Mouse (Mus musculus) lung, postnatal 25 days (tissue): ENCODE measurements at regions not wholly inside any gene's neighbourhood (a gene's known extent, or its start where the extent isn't known, plus 50 kb on each side); places are given as distances from the start of the nearest gene placed in this dataset.
A peak's percentile ranks its signal among the peaks of the same experiment; 100 is the strongest.
"Not testable (repeated sequence)": the region's sequence is repeated elsewhere in the genome, so short reads cannot be mapped to it uniquely, and the experiment has no call there.

Source experiments
- DNase-seq: peaks from one replicate; pipeline ENCODE4 v3.0.0; 2022; ENCODE audit warnings: low spot score

DNA sequence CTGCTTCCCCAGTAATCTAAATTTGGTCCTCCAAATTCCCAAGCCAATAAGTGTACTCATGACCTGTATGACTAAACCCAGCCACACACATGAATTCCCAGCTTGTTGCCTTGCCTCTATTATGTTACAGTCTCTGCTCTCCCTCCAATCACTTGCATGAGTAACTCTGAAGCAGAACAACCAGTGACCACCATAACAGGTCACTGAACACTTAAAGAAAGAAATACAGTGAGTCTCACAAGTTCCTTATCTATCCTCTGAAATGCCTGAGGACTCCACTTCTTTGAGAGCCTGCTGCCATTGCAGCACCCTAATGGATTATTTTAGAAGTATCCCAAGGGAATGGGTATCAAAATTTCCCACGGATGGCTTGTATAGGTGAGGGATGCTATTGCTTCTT lies 909.7 kb downstream of the Sorcs3 start:
- no peak for DNase-seq

DNA sequence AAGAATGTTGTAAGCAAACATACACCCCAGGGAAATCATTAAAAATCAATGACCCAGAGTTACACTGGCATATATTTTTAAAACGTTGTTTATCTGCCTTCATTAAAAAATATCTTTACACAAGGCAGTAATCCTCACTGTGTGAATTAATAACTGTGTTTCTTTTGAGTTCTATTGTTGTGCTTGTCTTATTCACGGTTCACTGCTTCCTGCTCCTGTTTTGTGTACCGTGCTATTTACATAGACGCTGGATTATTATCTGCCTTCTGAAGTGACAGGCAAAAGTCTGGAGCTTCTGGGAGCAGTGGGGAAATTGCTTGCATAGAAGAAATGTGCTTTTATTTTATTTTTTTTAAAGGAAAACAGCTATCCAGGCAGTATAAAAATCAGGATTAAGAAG lies 925.8 kb downstream of the Sorcs3 start:
- DNase-seq, result no peak

DNA sequence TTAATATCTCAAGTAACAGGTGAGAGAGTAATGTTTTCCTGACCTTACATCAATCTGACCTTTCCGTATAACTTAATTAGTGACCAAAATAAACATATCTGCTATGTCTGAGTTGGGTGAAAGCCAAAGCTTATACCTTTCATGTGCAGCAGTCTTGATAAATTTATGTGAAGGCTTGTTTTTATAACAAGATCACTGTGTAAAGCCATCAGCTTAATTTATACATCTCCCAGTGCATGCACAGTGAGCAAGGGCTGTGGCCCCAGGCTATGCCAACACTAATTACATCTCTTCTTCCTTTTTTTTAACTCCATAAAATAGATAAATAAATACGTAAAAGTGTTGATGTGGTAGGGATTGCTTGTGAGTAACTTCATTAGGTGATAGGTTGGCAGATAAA lies 966.3 kb downstream of the Sorcs3 start:
- no peak for DNase-seq

DNA sequence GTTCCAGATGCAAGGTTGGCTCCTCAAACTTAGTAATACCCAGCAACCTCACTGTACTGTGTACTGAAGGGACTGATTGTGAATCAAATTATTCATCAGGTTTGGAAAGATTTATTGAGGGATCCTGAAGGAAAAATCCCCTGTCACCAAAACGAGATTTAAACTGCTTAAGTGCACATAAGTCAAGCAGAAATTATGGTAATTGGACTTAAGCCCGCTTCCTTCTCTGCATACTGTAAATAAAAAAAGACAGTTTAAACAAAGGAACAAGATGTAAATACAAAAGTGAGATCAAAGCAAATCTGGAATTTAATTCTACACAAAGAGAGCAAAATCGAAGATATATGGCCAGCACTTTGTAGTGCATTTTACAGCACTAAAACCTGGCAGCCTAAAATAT lies 1002.1 kb downstream of the Sorcs3 start:
- DNase-seq, result no peak

DNA sequence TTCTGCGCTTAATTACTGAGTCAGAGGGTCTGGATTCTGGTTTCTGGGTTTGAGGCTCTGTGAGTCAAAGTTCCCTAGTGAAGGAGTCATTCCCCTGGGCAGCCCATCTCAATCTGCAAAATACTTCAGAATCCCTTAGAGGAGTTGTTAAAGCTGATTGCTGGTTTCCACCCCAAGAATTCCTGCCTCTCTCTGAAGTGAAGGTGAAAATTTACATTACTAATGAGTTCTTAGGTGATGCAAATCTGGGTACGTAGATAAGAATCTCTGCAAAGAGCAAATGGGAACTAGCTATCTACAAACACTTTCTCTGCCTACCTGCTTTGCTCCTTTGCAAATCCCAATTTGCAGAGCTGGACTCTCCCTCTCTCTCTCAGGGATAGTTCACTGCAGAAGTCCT lies 1036.8 kb downstream of the Sorcs3 start:
- DNase-seq, result no peak

DNA sequence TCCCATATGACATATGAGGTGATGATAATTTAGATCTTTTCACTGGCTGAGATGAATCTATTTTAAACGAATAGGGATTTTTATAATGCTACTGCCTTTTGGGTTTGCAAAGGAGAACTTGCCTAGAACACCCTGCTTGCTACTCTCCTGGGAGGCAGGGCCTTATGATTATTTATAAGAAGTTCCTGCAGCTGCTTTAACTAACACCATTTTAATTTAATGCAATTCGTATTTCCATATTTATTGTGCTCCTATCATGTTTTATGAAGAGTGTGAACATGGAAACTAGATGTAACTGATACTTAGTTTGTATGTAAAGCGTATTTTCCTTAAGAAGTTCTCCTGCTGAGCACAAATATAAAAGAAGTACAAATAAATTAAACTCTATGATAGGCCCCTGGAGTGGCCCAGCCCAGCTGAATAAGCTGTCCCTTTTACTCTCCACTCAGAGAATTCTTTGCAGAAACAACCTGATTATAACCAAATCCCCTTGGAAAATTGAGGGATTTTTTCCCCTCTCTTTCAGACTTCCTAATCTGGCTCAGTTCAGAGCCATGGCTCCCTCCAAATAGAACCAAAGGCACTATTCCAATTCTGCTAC lies 1039.4 kb downstream of the Sorcs3 start:
- no peak for DNase-seq

DNA sequence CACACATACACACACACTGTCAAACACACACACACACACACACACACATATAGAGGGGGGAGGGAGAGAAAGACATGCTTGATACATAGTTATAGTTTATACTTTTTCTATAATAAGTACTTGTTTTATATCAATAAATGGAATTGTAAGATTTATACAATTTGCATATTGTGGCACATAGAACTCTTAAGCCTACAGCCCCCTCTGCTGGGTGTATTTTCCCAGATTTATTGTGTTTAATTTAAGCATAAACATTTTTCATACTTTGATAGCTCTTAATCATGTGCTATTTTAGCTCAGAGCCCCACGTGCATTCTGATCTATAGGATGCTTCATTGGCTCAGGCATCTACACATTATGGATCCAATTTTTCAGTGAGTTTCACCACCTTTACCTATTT lies 1058.8 kb downstream of the Sorcs3 start:
- DNase-seq, result no peak

DNA sequence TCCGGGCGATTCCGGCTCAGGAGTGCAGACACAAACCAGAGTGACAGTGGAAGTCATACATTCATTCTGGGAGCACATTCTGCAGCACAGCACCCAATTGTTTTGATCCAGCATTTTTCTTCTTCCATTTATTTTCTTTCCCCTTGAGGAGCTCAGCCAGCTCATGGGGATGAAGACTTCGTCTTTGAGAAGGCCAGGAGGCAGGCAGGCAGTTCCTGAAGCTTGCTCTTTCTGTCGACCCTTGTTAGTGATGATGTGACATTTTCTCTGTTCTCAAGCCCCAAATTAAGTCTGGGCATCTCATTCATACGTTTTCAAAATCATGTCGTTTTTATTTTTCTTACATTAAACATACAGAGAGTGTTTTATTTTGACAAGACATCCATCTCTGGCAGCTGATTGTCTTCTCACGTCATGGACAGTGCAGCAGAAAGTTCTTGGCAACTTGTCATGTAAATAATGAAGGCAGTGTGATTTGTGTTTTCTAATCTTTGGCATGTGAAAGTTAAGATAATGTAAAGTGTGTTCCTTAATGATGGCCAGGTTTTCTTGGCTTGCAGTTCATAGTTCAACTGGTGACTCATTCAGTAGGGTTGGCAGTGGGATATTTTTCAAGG lies 1062.1 kb downstream of the Sorcs3 start:
- peak; percentile 0 for DNase-seq

DNA sequence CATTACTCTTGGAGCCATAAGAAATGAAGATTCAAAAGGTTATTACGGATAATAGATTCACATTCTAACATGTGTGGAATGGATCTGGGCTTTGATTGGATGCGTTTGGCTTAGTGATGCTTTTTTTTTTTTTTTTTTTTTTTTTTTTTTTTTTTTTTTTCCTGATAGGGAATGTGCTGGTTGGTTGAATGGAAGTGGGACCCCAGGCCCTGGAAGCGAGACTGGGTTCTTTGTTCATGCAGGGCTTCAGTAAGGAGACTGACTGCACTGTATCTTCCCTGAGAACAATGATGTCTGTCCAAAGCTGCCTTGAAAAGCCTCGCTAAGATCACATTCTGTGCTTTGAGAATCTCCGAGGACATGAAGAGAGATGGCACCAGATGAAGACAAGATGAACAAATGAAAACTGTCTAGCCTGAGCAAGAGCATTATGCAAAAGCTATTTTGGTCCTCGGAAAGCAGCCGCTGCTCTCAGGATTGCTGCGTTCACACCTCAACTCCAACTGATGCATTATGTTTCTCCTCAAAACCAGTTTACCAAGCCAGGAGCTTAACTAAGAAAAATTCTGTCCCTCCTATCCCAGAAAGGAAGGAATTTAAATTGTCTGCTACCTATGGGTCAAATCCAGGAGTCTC lies 1076.9 kb downstream of the Sorcs3 start:
- DNase-seq, result no peak

DNA sequence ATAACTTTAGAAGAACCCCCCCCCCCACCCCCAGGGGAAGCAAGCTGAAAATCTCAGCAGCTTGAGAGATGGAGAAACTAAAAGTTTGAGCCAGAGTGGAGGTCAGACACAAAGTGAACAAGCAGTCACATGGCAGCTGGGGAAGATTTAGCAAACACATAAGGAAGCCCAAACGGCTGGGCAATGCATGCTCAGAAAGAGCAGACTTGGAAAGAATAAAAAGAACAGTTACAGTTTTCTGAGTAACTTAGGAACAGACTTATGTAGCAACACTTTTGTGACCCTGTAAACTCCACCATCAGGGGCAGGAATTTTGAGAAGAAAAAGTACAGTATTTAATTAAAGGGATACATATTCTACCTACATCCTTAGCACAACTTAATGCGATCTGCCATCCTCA lies 1089.2 kb downstream of the Sorcs3 start:
- DNase-seq, result no peak

DNA sequence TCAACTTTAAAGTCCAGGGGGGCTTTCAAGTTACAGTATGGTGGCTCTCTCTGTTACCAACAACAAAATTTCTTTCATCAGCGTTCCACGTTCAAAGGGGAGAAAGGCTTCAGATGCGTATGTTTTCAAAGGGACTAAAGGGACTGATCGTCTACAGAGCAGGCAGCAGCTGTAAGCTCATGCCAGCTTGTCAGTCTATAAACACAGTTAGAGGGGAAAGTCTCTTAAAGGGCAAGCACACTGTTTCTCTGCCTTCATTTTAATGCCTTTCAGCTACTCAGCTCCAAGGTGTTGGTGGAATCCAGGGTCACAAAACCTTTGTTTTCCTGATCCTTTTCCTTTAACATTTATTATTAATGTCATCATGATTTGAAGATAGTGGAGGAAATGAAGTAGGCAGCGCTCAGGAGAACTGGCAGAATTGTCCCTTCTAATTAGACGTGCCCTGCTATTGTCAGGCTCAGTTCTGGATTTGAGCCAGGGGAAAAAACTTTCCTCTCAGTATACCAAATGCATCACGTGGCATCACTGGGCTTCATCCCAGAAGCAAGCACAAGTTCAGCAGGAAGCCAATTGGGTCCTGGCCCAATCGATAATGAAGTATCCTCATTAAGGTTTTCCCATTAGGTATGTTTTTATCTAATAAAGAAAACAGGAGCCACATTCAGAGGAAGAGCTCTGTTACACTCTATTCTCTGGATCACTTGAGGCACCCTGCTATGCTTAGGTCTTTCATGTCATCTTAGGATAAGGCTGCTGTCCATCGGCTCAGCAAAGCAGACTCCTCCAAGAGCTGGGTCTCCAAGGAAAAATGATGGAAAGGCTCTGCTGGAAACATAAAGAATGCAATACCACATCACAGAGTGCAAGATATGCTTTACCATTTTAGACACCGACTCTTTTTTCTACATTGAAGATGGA lies 1093.8 kb downstream of the Sorcs3 start:
- DNase-seq, result peak; percentile 1

DNA sequence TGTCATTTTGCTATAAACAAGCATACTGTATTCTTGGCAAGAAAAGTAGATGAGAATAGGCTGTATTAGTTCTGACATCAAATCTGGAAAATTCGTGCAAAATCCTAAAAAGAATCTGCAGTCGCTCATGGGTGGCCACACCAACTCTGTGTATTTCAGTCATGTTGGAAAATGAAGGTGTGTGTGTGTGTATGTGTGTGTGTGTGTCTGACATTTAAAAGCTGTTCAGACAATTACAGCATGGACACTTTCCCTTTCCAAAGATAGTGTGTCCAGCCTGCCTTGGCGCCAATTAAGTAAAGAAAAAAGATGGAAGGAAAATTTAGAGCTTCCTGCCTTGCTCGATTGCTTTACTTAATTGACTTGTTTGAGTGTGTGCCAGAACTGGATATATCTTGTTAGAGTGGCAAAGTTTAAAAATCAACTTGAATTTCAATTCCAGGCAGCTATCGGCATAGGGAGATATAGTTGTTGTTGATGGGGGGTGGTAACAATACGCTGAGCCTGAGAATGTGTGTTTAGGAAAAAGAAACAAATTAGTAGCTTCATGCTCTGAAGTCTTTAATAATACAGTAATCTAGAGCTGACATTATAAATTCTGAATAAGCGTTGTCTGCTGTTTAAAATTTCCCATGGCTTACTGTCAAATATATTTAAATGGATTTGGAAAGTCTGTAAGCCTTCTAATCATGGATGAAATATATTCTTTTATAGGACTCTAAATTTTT lies 1095.7 kb downstream of the Sorcs3 start:
- DNase-seq, result no peak

DNA sequence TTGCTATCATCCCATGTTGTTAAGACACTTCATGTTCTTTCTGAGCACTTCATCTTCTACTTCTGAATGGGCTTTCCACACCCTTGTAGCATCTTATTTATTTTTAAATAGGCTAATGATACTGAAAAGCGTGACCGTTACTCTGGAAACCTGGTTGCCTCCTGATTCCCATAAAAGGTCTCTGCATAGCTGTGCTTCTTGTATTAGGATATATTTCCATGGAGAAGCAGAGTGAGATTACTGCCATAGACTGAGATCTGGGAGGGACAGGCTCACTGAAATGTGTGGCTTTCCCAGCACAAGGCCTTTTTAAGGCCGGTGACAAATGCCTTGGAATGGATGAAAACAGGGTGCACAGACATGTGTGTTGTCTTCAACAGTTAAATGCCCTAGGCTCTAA lies 1100.0 kb downstream of the Sorcs3 start:
- no peak for DNase-seq

DNA sequence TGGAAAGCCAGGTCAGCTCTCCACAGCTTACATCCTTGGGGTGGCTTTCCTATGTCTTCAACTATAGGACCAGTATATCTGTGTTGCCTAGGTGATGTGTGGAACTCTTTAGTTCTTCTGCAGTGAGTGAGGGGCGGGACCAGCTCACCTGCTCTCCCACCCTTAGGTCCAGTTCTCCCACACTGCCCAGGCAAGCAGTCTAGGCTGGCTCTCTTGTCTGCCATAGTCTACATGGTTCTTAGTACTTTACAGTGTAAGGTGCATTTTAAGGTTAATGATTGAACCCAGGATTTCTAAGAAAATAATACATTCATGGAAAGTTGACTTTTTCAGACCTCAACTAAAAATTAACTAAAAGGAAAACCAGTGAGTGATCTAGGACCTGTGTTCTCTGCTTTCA lies 1108.4 kb downstream of the Sorcs3 start:
- DNase-seq, result no peak

DNA sequence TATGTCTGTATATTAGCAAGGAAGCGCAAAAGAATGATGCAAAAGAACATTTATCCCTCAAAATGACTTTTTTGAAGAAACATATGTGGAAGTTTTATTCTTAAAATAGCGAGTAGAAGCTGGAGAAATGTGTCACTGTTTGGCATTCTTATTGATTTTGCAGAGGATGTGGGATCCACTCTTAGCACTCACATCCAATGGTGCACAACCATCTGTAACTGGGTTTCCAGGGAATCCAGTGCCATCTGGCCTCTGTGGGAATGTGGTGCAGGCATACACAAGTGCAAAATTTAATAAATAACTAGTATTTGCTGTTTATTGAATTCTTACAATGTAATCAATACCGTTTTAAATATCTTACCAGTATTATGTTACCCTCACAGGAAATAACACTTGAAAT lies 1153.8 kb downstream of the Sorcs3 start:
- no peak for DNase-seq

DNA sequence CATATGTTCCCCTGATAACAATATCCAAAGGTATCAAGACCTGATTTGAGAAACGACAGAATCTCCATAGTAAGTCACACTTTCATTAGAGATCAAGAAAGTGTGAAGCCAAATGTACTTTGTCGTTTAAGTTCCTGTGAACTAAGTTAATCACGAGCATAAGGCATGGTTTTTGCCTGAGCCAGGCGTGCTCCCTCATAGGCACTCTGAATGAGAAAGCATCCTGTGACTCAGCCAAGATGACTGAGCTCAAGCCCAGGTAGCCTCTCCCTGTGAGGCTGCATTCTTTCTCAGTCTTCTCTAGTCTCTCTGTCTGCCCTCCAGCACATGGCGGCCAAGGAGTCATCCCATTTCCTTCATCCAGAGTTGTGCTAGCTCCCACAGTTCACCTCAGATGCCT lies 1154.9 kb downstream of the Sorcs3 start:
- DNase-seq, result no peak

DNA sequence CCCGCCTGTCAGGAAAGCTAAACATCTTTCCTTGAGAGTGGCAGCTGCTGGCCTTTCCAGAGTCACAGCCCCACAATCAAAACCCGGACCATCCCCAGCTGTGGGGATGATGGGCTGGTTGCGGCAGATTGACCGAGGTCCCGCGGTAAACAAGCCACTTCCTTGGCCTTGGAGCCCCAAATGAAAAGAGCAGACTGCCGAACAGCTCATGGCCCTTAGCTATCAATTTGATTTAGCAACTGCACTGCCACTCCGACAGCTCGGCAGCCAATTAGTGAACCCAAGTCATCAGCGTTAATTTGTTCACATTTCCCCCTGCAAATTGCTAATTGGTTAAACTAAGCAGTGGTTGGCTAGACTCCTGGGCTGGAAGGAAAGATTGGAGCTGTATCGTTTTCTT lies 1155.3 kb downstream of the Sorcs3 start:
- not testable (repeated sequence) for DNase-seq

DNA sequence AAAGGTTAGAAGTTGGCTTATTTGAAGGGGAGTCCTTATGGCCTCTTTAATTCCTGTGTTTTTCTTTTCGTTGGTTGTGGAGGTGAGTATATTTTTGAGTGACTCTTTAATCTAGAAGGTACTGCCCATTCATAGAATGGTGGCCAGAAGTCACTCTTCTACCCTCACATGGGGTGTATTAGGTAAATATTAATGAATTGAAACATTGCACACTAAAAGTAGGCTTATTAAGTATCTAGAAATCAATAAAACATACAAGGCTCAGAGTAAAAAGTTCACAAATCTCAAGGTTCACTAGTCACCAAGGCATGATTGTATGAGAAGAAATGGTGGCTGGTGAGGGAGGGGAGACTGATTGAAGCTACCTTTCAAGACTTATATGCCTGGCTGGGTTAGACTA lies 1167.1 kb downstream of the Sorcs3 start:
- DNase-seq, result no peak

DNA sequence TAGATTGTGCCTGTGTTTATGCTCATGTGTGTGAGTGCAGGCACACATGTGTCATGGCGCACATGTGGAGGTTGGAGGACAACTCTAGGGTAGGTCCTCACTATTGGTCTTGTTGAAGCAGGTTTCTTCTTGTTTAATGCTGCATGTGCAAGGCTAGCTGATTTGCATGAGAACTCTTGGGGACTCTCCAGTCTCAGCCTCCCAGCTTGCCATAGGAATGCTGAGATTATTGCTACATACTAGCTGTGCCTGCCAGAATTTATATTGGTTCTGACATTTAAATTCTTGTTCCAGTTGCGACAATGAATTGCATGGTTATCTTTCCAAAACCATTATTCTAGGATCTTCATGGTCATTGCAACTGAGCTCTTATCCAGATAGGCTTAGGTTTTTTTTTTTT lies 1168.5 kb downstream of the Sorcs3 start:
- no peak for DNase-seq

DNA sequence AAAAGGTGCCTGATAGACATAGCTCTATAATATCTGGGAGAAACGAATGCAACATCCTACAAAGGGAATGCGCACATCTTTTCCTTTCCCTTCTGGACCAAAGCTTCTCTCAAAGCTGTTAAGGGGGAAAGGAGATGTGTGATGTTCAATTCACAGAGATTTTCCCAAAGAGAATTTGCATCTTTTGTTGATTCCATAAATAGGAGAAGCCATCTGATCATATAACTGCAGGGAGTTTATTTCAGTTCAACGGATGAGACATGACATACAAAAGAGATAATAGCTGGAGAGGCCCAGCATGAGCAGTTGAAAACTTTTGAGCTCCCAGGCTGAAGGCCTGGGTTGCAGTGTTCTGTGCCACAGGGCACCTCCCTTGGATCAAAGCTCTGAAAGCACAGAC lies 1169.1 kb downstream of the Sorcs3 start:
- DNase-seq, result no peak

DNA sequence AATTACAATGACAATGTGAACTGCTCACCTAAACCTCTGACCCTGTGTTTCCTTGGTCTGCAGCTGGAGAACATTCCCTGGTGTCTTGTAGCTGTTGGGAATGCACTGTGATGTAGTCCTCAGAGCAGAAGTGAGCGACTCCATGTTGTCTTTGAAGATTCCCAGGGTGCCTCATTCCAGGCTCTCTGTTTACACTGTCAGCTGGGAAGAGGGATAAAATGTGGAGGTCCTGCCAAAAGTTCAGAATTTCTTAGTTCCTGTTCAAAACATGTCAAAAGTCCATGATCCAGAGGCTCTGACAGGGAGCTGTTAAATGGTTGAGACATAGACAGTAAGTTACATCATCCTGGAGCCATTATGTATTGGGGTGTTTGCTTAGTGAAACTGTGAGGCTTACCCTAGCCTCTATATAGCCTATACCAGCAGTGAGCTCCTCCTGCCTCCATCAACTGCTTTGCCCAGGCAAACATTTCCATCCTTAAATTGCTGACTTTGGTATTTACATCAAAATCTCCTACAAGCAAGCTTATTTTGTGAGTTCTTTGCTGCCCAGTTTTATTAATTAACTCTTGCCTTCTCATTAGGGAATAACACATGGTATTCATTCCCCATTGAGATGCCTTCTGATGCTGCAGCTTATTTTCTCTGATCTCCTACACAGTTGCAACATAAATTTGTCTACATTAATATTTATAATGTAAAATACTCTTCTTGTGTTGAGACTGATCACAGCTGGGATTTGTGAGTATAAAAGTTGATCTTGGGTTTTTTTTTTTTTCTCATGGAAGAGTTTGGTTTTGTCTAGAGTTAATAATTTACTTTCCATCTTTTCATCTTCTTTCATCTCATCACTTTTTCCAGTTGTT lies 1170.2 kb downstream of the Sorcs3 start:
- DNase-seq, result no peak
